Mouse (Mus musculus) myocyte (in vitro differentiated cells): ENCODE data around the gene Sez6. TPM values are rescaled to one million over a fixed set of nuclear protein-coding genes. Genes with fewer than 3 reads are reported as not detected.

Experiments used
- H3K27me3 ChIP-seq: one replicate; pipeline ENCODE4 v1.6.1; 2011; ENCODE audit not compliant: control insufficient read depth, insufficient read depth, insufficient read length
- H3K36me3 ChIP-seq: one replicate; pipeline ENCODE4 v1.6.1; 2011; ENCODE audit not compliant: control insufficient read depth, insufficient read depth
- H3K4me2 ChIP-seq: one replicate; pipeline ENCODE4 v1.6.1; 2011; ENCODE audit warnings: low read depth, control low read depth
- H3K4me3 ChIP-seq: one replicate; pipeline ENCODE4 v1.5.1; 2011; ENCODE audit warnings: mild to moderate bottlenecking, control low read depth, moderate library complexity
- H3K79me2 ChIP-seq: one replicate; pipeline ENCODE4 v1.6.1; 2011; ENCODE audit not compliant: control insufficient read depth, insufficient read depth
- H3ac ChIP-seq: one replicate; pipeline ENCODE4 v1.6.1; 2011; ENCODE audit not compliant: control insufficient read depth, insufficient read length
- CEBPB ChIP-seq: IDR thresholded peaks from 2 replicates; pipeline ENCODE4 v1.6.1; 2011; ENCODE audit warnings: mild to moderate bottlenecking, moderate library complexity; ENCODE audit not compliant: poor library complexity, insufficient read depth, severe bottlenecking
- E2F4 ChIP-seq: IDR thresholded peaks from one replicate; pipeline ENCODE4 v1.6.1; 2011; ENCODE audit warnings: mild to moderate bottlenecking, control low read depth, moderate library complexity; ENCODE audit not compliant: insufficient read depth
- MAX ChIP-seq: IDR thresholded peaks from one replicate; pipeline ENCODE4 v1.6.1; 2011; ENCODE audit warnings: low read depth, mild to moderate bottlenecking, control low read depth
- MYOD1 ChIP-seq, 3 experiments: IDR thresholded peaks; one replicate each; pipeline ENCODE4 v1.6.1; 2011; ENCODE audit warnings: control low read depth in 2 of 3, low read depth in 2 of 3, mild to moderate bottlenecking in 2 of 3, moderate library complexity in 1 of 3; ENCODE audit not compliant: insufficient read length in 2 of 3, control insufficient read depth in 1 of 3
- MYOG ChIP-seq, 3 experiments: IDR thresholded peaks; one replicate each; pipeline ENCODE4 v1.6.1; 2011; ENCODE audit warnings: control low read depth in 2 of 3, low read depth in 2 of 3, mild to moderate bottlenecking in 2 of 3; ENCODE audit not compliant: insufficient read length in 2 of 3, control insufficient read depth in 1 of 3, insufficient read depth in 1 of 3
- POLR2A ChIP-seq: IDR thresholded peaks from one replicate; pipeline ENCODE4 v1.6.1; 2011; ENCODE audit warnings: low read depth, mild to moderate bottlenecking, control low read depth, moderate library complexity; ENCODE audit not compliant: insufficient read length
- POLR2AphosphoS2 ChIP-seq: IDR thresholded peaks from one replicate; pipeline ENCODE4 v1.6.1; 2011; ENCODE audit warnings: low read depth, control low read depth; ENCODE audit not compliant: insufficient read length
- REST ChIP-seq: IDR thresholded peaks from one replicate; pipeline ENCODE4 v1.6.1; 2011; ENCODE audit warnings: mild to moderate bottlenecking, control low read depth, moderate library complexity; ENCODE audit not compliant: insufficient read depth, insufficient read length
- SRF ChIP-seq: IDR thresholded peaks from one replicate; pipeline ENCODE4 v1.6.1; 2011; ENCODE audit warnings: low read depth; ENCODE audit not compliant: control insufficient read depth, insufficient read length
- TCF12 ChIP-seq: IDR thresholded peaks from one replicate; pipeline ENCODE4 v1.6.1; 2011; ENCODE audit warnings: mild to moderate bottlenecking, control low read depth; ENCODE audit not compliant: poor library complexity, insufficient read depth, severe bottlenecking
- TCF3 ChIP-seq: IDR thresholded peaks from one replicate; pipeline ENCODE4 v1.6.1; 2011; ENCODE audit warnings: low read depth, control low read depth; ENCODE audit not compliant: insufficient read length
- USF1 ChIP-seq: IDR thresholded peaks from one replicate; pipeline ENCODE4 v1.6.1; 2011; ENCODE audit warnings: low read depth, mild to moderate bottlenecking, control low read depth, moderate library complexity
- polyA plus RNA-seq: library from polyadenylated mRNA; unstranded; fragments of >200 nt; fragmentation: generic; extraction: Trizol; gene quantifications from one replicate; pipeline ENCODE4 v1.2.1, GENCODE M21; 2012; ENCODE audit warnings: missing spikeins

Gene Sez6
- polyA plus RNA-seq, 1 experiment, result not detected

- H3K79me2 ChIP-seq, result no peaks in the 10 kb centered on the region
- no peak overlapping the region for H3K4me2 ChIP-seq
- TF ChIP-seq TCF12 (no peak), MAX (no peak), USF1 (no peak), SRF (no peak), REST (no peak), MYOG (IDR thresholded peaks at IDR 0.05; ENCODE audit: control insufficient read depth in 1 of 3, insufficient read depth in 1 of 3, insufficient read length in 2 of 3, low read depth in 2 of 3) (no peak), CEBPB (no peak), TCF3 (no peak), POLR2AphosphoS2 (no peak), MYOD1 (IDR thresholded peaks at IDR 0.05; ENCODE audit: control insufficient read depth in 1 of 3, insufficient read length in 2 of 3, low read depth in 2 of 3) (no peak)
- H3K36me3 ChIP-seq, result no peaks in the 10 kb centered on the region
- H3K4me3 ChIP-seq, result no peak overlapping the region
- no peak overlapping the region for H3ac ChIP-seq
- peaks cover 93% of the 10 kb centered on the region for H3K27me3 ChIP-seq
Observed at GRCm38 (mm10) chr11:77934568-77935311, 4.1 kb downstream of the Sez6 start.

DNA sequence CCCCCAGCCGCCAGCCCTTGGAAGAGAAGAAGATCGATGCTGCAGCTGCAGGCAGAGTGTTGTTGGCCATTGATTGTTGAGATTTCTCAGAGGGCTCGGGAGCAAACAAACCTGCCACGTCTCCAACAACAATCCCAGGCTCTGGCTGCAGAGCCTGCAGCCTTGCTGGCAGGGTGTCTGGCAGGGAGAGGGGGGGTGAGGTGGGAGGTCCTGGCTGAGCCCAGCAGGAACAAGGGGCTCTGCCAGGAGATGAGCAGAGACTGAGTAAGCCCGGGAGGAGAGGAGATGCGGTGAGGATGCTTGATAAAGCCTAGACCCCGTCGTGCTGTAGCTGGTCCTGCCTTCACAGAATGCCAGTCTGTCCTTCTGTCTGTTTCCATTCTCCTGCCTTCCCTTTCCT lies 6.2 kb downstream of the Sez6 start:
- TF ChIP-seq SRF, result no peak
- no peak for TF ChIP-seq REST
- TF ChIP-seq E2F4, result no peak
- peaks cover 95% of the 10 kb centered on the region for H3K27me3 ChIP-seq
- H3K36me3 ChIP-seq, result no peaks in the 10 kb centered on the region

GRCm38 (mm10) chr11:77937649-77938410 lies 7.2 kb downstream of the Sez6 start:
- H3K4me3 ChIP-seq, result no peak overlapping the region
- TF ChIP-seq MAX (no peak), MYOG (IDR thresholded peaks at IDR 0.05; ENCODE audit: control insufficient read depth in 1 of 3, insufficient read depth in 1 of 3, insufficient read length in 2 of 3, low read depth in 2 of 3) (no peak), POLR2AphosphoS2 (no peak), MYOD1 (IDR thresholded peaks at IDR 0.05; ENCODE audit: control insufficient read depth in 1 of 3, insufficient read length in 2 of 3, low read depth in 2 of 3) (no peak), SRF (no peak), POLR2A (no peak), CEBPB (no peak), REST (no peak), E2F4 (no peak)
- no peaks in the 10 kb centered on the region for H3K79me2 ChIP-seq
- H3ac ChIP-seq, result no peak overlapping the region
- H3K36me3 ChIP-seq, result no peaks in the 10 kb centered on the region
- H3K4me2 ChIP-seq, result no peak overlapping the region
- peaks cover 95% of the 10 kb centered on the region for H3K27me3 ChIP-seq

More for the DNA sequence above, 6.2 kb downstream of the Sez6 start:
- Histone ChIP-seq H3K4me2 (no peak overlapping the region), H3K79me2 (no peaks in the 10 kb centered on the region), H3K4me3 (no peak overlapping the region), H3ac (no peak overlapping the region)

DNA sequence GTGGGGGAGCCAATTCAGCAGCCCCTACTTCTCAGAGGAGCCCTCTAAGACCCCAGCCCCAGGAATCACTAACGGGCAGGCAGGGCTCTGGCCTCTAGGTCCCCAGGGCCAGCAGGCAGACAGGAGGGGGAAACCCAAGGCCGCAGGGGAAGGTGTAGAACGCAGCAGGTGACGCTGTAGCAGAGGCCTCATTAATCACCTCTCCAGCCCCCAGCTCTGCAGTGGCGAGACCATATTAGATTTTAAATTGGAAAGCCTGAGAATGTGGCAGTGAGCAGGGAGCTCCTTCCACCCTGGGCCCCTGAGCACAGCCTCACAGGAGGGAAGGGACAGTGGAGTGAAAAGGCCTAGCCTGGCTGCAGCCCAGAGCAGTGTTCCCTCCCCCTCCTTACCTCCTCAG lies 11.6 kb downstream of the Sez6 start:
- no peak for TF ChIP-seq E2F4
- TF ChIP-seq SRF, result no peak
- TF ChIP-seq USF1, result no peak
- no peak for TF ChIP-seq MYOD1 (IDR thresholded peaks at IDR 0.05; ENCODE audit: control insufficient read depth in 1 of 3, insufficient read length in 2 of 3, low read depth in 2 of 3)
- no peak for TF ChIP-seq TCF12
- TF ChIP-seq REST, result no peak
- TF ChIP-seq MYOG (IDR thresholded peaks at IDR 0.05; ENCODE audit: control insufficient read depth in 1 of 3, insufficient read depth in 1 of 3, insufficient read length in 2 of 3, low read depth in 2 of 3), result no peak
- no peak for TF ChIP-seq CEBPB
- no peak for TF ChIP-seq POLR2AphosphoS2
- TF ChIP-seq TCF3, result no peak
- TF ChIP-seq MAX, result no peak
- TF ChIP-seq POLR2A, result no peak

DNA sequence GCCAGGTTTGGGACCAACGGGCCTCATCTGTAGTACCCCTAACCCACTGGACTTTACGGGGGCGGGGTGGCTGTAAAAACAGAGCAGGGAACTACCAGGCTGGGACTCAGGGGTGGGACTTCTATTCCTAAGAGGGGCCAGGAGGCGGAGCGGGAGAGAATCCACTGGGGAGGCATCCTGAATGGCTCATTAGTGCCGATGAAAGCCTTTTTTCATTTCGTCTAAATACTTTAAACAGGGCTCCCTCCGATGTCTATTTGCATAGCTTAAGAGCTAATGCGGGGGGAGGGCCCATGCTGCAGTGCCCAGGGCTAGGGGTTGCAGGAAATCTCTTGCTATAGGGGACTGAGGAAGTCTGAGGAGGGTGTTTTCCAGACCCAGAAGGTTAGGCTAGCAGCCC lies 17.3 kb downstream of the Sez6 start:
- no peak overlapping the region for H3K4me3 ChIP-seq
- H3K4me2 ChIP-seq, result no peak overlapping the region
- no peaks in the 10 kb centered on the region for H3K79me2 ChIP-seq
- H3ac ChIP-seq, result no peak overlapping the region
- H3K36me3 ChIP-seq, result no peaks in the 10 kb centered on the region
- TF ChIP-seq MYOD1 (IDR thresholded peaks at IDR 0.05; ENCODE audit: control insufficient read depth in 1 of 3, insufficient read length in 2 of 3, low read depth in 2 of 3) (no peak), POLR2AphosphoS2 (no peak), REST (no peak), POLR2A (no peak), USF1 (no peak), TCF12 (no peak), CEBPB (no peak), SRF (no peak), E2F4 (no peak), MYOG (IDR thresholded peaks at IDR 0.05; ENCODE audit: control insufficient read depth in 1 of 3, insufficient read depth in 1 of 3, insufficient read length in 2 of 3, low read depth in 2 of 3) (no peak), MAX (no peak), TCF3 (no peak)
- peaks cover 83% of the 10 kb centered on the region for H3K27me3 ChIP-seq

More for the DNA sequence above, 11.6 kb downstream of the Sez6 start:
- Histone ChIP-seq H3ac (no peak overlapping the region), H3K79me2 (no peaks in the 10 kb centered on the region), H3K4me2 (no peak overlapping the region), H3K27me3 (peaks cover 92% of the 10 kb centered on the region), H3K36me3 (no peaks in the 10 kb centered on the region), H3K4me3 (no peak overlapping the region)
